Mouse (Mus musculus): Measurements from ENCODE around the gene Agtr1a. TPM values are rescaled to one million over a fixed set of nuclear protein-coding genes. Genes with fewer than 3 reads are reported as not detected.

Agtr1a gene
- polyA plus RNA-seq, 1 experiment: not detected

- Histone ChIP-seq H3K36me3 (ENCODE audit: control insufficient read depth) (no peaks in the 10 kb centered on the region), H3K27me3 (ENCODE audit: control insufficient read depth) (no peaks in the 10 kb centered on the region), H3K9me3 (ENCODE audit: control insufficient read depth, low read length) (no peaks in the 10 kb centered on the region), H3K4me1 (ENCODE audit: control insufficient read depth) (no peaks in the 10 kb centered on the region), H3K4me3 (replicated peaks) (no peak overlapping the region)
- no peak for TF ChIP-seq GATA1 (IDR thresholded peaks at IDR 0.05; ENCODE audit: low read length)
- no peak for TF ChIP-seq TAL1 (IDR thresholded peaks at IDR 0.05; ENCODE audit: low read length)
Observed at GRCm38 (mm10) chr13:30358456-30359168, 22.4 kb downstream of the Agtr1a start.

- Histone ChIP-seq H3K4me1 (ENCODE audit: control insufficient read depth) (no peaks in the 10 kb centered on the region), H3K4me3 (replicated peaks) (no peak overlapping the region), H3K36me3 (ENCODE audit: control insufficient read depth) (no peaks in the 10 kb centered on the region), H3K9me3 (ENCODE audit: control insufficient read depth, low read length) (no peaks in the 10 kb centered on the region; the same call in 1 of the 2 replicates), H3K27me3 (ENCODE audit: control insufficient read depth) (no peaks in the 10 kb centered on the region)
- no peak for TF ChIP-seq GATA1 (IDR thresholded peaks at IDR 0.05; ENCODE audit: low read length)
- no peak for TF ChIP-seq TAL1 (IDR thresholded peaks at IDR 0.05; ENCODE audit: low read length)
Observed at GRCm38 (mm10) chr13:30359886-30360285, 23.6 kb downstream of the Agtr1a start.

- no peaks in the 10 kb centered on the region for H3K36me3 ChIP-seq (ENCODE audit: control insufficient read depth)
- no peak for TF ChIP-seq TAL1 (IDR thresholded peaks at IDR 0.05; ENCODE audit: low read length)
- no peak for TF ChIP-seq GATA1 (IDR thresholded peaks at IDR 0.05; ENCODE audit: low read length)
- H3K4me3 ChIP-seq (replicated peaks): no peak overlapping the region
- H3K4me1 ChIP-seq (ENCODE audit: control insufficient read depth): no peaks in the 10 kb centered on the region
- H3K27me3 ChIP-seq (ENCODE audit: control insufficient read depth): no peaks in the 10 kb centered on the region
- H3K9me3 ChIP-seq (ENCODE audit: control insufficient read depth, low read length): no peaks in the 10 kb centered on the region; the same call in 1 of the 2 replicates
Observed at GRCm38 (mm10) chr13:30361002-30361401, 24.8 kb downstream of the Agtr1a start.

GRCm38 (mm10) chr13:30362048-30362447 lies 25.8 kb downstream of the Agtr1a start:
- TF ChIP-seq TAL1 (IDR thresholded peaks at IDR 0.05; ENCODE audit: low read length) (no peak), GATA1 (IDR thresholded peaks at IDR 0.05; ENCODE audit: low read length) (no peak)
- Histone ChIP-seq H3K4me1 (ENCODE audit: control insufficient read depth) (no peaks in the 10 kb centered on the region), H3K4me3 (replicated peaks) (no peak overlapping the region), H3K9me3 (ENCODE audit: control insufficient read depth, low read length) (no peaks in the 10 kb centered on the region; the same call in 1 of the 2 replicates), H3K36me3 (ENCODE audit: control insufficient read depth) (no peaks in the 10 kb centered on the region), H3K27me3 (ENCODE audit: control insufficient read depth) (no peaks in the 10 kb centered on the region)

- TF ChIP-seq TAL1 (IDR thresholded peaks at IDR 0.05; ENCODE audit: low read length) (no peak), GATA1 (IDR thresholded peaks at IDR 0.05; ENCODE audit: low read length) (no peak)
- H3K36me3 ChIP-seq (ENCODE audit: control insufficient read depth): no peaks in the 10 kb centered on the region
Observed at GRCm38 (mm10) chr13:30364097-30364625, 27.9 kb downstream of the Agtr1a start.

GRCm38 (mm10) chr13:30364780-30365179 lies 28.5 kb downstream of the Agtr1a start:
- Histone ChIP-seq H3K4me1 (ENCODE audit: control insufficient read depth) (no peaks in the 10 kb centered on the region), H3K36me3 (ENCODE audit: control insufficient read depth) (no peaks in the 10 kb centered on the region; the same call in 1 of the 2 replicates), H3K27me3 (ENCODE audit: control insufficient read depth) (no peaks in the 10 kb centered on the region), H3K4me3 (replicated peaks) (no peak overlapping the region), H3K9me3 (ENCODE audit: control insufficient read depth, low read length) (peaks cover 3% of the 10 kb centered on the region; the same call in 1 of the 2 replicates)
- no peak for TF ChIP-seq GATA1 (IDR thresholded peaks at IDR 0.05; ENCODE audit: low read length)
- TF ChIP-seq TAL1 (IDR thresholded peaks at IDR 0.05; ENCODE audit: low read length): no peak

More at GRCm38 (mm10) chr13:30364097-30364625, 27.9 kb downstream of the Agtr1a start:
- H3K4me3 ChIP-seq (replicated peaks): no peak overlapping the region
- H3K9me3 ChIP-seq (ENCODE audit: control insufficient read depth, low read length): no peaks in the 10 kb centered on the region; the same call in 1 of the 2 replicates
- H3K27me3 ChIP-seq (ENCODE audit: control insufficient read depth): no peaks in the 10 kb centered on the region
- H3K4me1 ChIP-seq (ENCODE audit: control insufficient read depth): no peaks in the 10 kb centered on the region

GRCm38 (mm10) chr13:30365378-30365777 lies 29.1 kb downstream of the Agtr1a start:
- Histone ChIP-seq H3K27me3 (ENCODE audit: control insufficient read depth) (no peaks in the 10 kb centered on the region), H3K4me3 (replicated peaks) (no peak overlapping the region), H3K9me3 (ENCODE audit: control insufficient read depth, low read length) (peaks cover 3% of the 10 kb centered on the region; the same call in 1 of the 2 replicates), H3K4me1 (ENCODE audit: control insufficient read depth) (no peaks in the 10 kb centered on the region), H3K36me3 (ENCODE audit: control insufficient read depth) (no peaks in the 10 kb centered on the region; the same call in 1 of the 2 replicates)
- no peak for TF ChIP-seq GATA1 (IDR thresholded peaks at IDR 0.05; ENCODE audit: low read length)

- H3K4me1 ChIP-seq (ENCODE audit: control insufficient read depth): no peaks in the 10 kb centered on the region
- H3K36me3 ChIP-seq (ENCODE audit: control insufficient read depth): no peaks in the 10 kb centered on the region; the same call in 1 of the 2 replicates
- H3K4me3 ChIP-seq (replicated peaks): no peak overlapping the region
- H3K27me3 ChIP-seq (ENCODE audit: control insufficient read depth): no peaks in the 10 kb centered on the region
- H3K9me3 ChIP-seq (ENCODE audit: control insufficient read depth, low read length): peaks cover 3% of the 10 kb centered on the region; the same call in 1 of the 2 replicates
- no peak for TF ChIP-seq GATA1 (IDR thresholded peaks at IDR 0.05; ENCODE audit: low read length)
- TF ChIP-seq TAL1 (IDR thresholded peaks at IDR 0.05; ENCODE audit: low read length): no peak
Observed at GRCm38 (mm10) chr13:30368116-30368515, 31.9 kb downstream of the Agtr1a start.

- Histone ChIP-seq H3K9me3 (ENCODE audit: control insufficient read depth, low read length) (peaks cover 3% of the 10 kb centered on the region; the same call in 1 of the 2 replicates), H3K4me3 (replicated peaks) (no peak overlapping the region), H3K27me3 (ENCODE audit: control insufficient read depth) (no peaks in the 10 kb centered on the region), H3K36me3 (ENCODE audit: control insufficient read depth) (no peaks in the 10 kb centered on the region; the same call in 1 of the 2 replicates), H3K4me1 (ENCODE audit: control insufficient read depth) (no peaks in the 10 kb centered on the region)
- TF ChIP-seq TAL1 (IDR thresholded peaks at IDR 0.05; ENCODE audit: low read length) (no peak), GATA1 (IDR thresholded peaks at IDR 0.05; ENCODE audit: low read length) (no peak)
Observed at GRCm38 (mm10) chr13:30368746-30369145, 32.5 kb downstream of the Agtr1a start.
